Mouse (Mus musculus) Muller cell, postnatal 12 days (primary cell): ENCODE results near the gene Ccl5.

ENCODE experiments used
- DNase-seq: peaks from one replicate; pipeline ENCODE4 v3.0.0-alpha.2; 2015; ENCODE audit errors: inconsistent ontology term

Ccl5 gene

DNA sequence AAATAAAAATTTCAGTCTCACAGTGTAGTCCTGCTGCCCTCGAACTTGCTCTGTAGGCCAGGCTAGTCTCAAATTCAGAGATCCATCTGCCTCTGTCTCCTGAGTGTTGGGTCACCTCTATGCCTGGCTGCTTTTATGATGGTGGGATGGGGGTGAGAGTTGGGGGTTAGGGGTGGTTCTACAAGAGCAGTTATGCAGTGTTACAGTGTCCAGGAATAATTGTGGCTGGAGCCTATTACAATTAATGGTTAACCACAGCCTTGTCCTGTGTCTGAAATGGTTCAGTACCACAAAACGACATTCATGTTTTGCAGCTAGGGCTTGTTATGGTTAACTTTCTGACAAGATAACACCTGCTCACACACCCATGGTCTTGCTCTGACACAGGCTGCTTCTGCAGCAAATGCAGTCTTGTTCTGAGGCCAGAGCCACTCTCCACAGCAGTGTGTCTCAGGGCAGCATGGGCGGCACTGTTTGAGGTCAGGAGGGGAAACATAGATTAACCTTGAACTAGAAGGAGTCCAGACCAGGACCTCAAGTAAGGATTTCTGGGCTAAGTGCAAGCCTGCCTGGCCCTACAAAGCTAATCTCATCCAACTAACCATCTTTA lies 8.5 kb upstream of the Ccl5 start:
- DNase-seq = no peak

DNA sequence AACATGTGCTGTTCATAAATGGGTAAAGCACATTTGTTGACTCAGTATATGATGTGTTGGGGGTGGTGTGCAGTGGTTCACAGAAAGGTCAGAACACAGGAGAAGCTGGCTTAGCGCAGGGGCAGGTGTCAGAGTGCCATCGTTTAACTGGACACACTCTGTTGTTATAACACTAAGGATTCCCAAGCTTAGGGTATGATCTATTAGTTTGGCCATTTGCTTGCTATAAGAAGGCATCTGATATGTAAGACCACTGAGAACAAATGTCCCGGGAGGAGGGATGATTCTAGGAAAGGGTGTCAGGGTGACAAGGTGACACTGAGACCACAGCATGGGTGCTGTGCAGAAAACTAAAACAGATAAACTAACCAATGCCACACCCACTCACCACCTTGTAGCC lies 6.5 kb upstream of the Ccl5 start:
- no peak for DNase-seq

DNA sequence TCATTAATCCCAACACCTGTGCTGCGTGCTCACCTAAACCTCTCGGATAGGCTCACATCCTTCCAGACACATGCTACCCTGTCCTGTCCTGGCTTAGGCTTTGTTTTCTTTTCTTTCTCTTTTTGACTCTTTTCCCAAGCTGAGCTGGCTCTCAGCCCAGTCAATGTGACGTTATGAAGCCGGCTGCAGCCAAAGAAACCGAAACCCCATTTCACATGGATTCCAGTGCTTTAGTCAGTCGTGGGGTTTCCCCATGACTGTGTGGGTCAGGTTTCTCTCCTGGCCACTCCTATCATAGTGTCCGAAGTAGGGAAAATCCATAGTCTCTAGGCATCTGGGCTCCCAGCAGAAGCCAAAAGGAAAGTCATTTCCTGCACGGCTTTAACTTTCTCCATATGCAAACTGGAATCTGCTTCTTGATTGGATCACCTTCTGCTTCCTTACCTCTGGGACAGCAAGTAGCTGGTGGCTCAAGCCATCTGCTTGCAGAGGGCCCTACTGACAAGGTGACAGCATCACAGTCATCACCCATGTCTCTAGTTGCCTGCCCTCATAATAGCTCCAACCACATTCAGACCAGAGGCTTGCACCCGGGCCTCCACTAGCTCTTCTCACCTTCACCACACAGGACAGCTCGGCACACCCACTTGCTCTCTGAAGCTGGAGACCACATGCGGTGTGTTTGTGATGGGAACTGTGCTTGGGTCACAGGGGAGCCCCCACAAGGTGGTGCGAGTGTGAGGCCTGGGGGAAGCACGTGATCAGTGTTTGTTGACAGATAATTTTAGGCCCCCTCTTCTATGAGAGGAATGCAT lies 4.5 kb upstream of the Ccl5 start:
- peak; percentile 89 for DNase-seq

DNA sequence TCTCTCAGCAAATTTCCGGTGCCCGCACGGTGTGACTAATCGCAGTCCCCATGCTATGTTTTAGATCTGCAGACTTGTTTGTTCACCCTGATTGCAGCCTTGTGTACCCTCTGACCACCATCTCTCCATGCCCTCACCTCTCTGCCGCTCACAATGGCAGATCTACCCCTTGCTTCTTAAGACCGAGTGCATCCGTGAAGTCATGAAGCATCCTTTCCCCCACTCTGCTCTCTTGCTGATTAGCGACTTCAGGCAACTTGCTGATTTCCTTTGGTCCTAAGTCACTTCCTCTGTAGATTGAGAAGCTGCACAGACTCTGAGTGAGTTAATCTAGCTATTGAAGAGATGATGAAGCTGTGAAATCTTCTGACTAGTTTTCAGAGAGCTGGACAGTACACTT lies 3.8 kb upstream of the Ccl5 start:
- DNase-seq = no peak

DNA sequence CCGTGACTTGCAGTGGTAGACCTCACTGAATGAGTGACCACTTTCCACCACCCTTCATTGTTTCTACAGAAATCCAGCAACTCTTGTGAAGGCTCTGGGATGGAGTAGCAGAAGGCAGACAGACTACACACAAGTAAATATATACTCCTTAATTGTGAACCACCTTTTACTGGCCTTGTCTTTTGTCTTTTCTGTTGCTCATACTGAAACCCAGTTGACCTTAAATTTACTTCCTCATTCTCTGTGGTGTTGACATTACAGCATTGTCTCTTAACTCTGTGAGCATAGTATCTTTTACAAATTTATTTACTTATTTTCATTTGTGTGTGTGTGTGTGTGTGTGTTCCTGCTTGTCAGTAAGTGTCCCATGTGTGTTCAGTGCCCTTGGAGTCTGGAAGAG lies 2.9 kb upstream of the Ccl5 start:
- DNase-seq = no peak

DNA sequence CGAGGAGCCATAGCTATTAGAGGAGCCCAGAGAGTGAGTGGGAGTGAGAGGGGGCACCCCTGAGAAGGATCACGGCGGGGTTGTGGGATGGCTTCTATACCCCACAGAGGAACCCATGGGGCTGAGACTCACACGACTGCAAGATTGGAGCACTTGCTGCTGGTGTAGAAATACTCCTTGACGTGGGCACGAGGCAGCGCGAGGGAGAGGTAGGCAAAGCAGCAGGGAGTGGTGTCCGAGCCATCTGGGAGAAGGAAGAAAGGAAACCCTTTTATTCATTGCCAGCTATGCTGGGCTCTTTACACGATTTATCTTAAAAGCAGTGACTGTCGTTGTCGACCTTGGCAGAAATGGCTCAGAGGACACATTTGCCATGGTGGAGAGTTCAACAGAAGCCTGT lies 1.3 kb downstream of the Ccl5 start:
- no peak for DNase-seq

DNA sequence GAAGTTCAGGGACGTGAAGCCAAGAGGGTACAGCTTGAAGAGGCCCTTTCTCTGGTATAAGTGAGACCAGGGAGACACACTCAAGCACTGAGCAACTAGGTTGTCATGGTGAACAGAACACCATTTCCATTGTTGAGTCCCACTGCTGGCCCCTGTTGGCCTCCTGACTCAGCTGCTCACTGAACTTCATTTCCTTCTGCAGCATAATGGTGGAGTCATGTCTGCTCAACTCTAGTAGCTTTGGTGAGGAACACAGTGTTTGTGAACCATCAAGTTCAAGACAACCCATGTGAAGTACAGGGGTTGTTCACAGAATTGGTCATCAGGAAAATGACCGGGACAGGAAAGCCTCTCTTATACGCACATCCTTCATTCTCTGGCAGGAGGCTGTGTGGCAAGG lies 8.2 kb downstream of the Ccl5 start, which contains the start of gene Heatr9:
TSS of gene Heatr9 (minus strand) at position 101 of the 400 bp plus-strand sequence.
- no peak for DNase-seq

DNA sequence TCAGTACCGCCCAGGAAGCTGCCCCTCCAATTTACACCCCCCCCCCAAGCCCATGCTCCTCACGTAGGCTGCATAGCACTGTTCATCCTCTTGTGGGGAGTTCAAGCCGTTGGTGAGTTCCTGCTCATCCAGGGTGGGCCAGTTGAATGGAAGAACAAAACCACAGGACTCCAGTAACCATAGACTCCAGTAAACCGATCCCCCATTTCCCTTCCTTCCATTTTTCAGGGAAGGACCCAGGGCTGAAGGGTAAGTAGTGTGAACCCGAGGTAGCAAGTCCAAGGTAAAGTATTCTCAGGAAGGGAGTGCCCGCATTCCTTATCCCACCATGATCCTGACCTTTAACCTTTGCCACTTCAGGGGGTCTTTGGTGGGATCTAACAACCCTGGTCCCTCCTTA lies 11.9 kb downstream of the Ccl5 start:
- DNase-seq = no peak

DNA sequence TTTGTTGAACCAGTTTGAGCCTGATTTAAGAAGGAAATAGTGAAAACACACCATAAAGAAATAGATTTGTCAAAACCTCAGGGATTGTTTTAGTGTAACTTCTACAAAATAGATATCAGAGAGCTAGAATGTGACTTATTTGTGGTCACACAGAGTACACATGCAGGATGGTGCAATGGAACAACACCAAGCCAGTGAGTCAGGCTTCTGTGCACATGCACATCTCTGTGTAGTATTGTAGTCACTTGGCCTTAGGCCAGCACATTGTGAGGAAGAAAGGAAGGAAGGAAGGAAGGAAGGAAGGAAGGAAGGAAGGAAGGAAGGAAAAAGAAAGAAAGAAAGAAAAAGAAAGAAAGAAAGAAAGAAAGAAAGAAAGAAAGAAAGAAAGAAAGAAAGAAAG lies 13.2 kb downstream of the Ccl5 start:
- DNase-seq = no peak

DNA sequence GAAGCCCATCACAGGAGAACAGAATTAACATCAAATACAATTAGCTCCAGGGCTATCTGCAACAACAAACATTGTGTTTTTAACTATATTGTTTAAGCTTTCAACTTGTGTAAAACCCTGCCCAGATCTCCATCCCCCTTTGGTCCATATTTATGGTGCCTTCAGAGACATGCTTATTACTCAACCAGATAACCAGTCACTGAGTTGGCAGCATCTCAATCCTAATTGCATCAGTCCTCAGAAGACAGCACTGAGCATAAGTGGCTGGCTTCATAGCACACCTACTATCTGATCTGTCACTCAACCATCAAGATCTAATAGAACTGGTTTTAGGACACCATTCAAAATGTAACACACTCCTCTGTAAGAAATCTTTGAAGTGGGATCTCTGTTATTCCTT lies 20.8 kb downstream of the Ccl5 start:
- DNase-seq = no peak

DNA sequence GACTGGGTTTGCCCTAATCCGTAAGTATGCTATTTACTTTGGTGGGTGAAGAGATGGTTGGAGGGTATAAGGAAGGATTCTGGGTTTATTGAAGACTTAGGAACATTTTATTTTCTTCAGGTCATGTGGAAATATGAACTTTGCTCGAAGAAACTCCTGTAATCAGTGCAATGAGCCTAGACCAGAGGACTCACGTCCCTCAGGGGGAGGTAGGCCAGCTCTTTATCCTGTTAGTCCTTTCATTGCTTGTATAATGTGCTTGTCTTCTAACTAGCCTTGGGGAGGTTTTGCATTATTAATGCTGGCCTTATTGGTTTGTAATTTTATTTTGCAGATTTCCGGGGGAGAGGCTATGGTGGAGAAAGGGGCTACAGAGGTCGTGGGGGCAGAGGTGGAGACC lies 26.0 kb downstream of the Ccl5 start:
- no peak for DNase-seq

DNA sequence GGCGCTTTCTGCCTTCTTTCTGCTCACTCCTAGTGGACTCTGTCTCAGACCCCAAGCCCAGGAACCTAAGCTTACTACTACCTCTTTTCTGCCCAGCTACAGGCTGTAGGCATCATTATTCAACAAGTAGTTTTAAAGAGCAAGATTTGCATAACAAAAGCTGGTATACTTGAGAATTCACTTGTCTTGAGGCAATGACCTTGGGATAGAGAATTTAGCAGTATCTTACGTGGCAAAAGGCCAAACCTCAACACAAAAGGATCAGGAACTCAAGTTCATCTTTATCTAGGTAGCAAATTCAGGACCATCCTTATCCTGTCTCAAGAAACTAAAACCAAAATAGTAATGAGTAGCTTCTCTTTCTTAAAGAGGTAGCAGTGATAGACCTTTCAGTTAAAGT lies 34.7 kb downstream of the Ccl5 start:
- no peak for DNase-seq

DNA sequence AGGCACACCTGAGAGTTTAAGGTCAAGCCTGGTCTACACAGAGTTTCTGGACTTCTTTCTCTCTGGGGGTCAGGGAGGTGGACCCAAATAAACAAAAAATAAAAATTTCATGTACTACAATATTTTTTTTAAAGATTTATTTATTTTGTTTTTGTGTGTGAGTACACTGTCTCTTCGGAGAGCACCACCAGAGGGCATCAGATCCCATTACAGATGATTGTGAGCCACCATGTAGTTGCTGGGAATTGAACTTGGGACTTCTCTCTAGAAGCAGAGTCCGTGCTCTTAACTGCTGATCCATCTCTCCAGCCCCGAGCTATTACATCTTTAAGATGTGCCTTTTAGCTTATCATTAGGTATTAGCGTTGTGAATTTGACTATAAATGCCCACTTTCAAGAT lies 38.8 kb downstream of the Ccl5 start:
- no peak for DNase-seq
